Mouse (Mus musculus) bone marrow, adult 2 months (tissue): ENCODE results near the gene Taok3.

ENCODE experiments used
- CTCF ChIP-seq: fragments of 200-500 bp; IDR thresholded peaks from 2 replicates; pipeline ENCODE4 v1.5.1; 2011; ENCODE audit warnings: low read length, control low read depth; ENCODE audit not compliant: control insufficient read depth, insufficient read depth
- POLR2A ChIP-seq: fragments of 200-500 bp; IDR thresholded peaks from 2 replicates; pipeline ENCODE4 v1.6.1; 2011; ENCODE audit warnings: low read depth, mild to moderate bottlenecking, control low read depth, low read length, borderline replicate concordance; ENCODE audit not compliant: control insufficient read depth

- TF ChIP-seq POLR2A, result no peak
- no peak for TF ChIP-seq CTCF
These were observed 169.7 kb downstream of the Taok3 start for GRCm38 (mm10) chr5:117289646-117290045.
